Mouse (Mus musculus) megakaryocyte, adult 5-6 weeks (primary cell): ENCODE measurements around the gene Gm8050. TPM values are rescaled to one million over a fixed set of nuclear protein-coding genes. Genes with fewer than 3 reads are reported as not detected.
"Not testable (repeated sequence)": the region's sequence is repeated elsewhere in the genome, so short reads cannot be mapped to it uniquely, and the experiment has no call there.

ENCODE experiments used
- ATAC-seq: 2 replicates; pipeline ENCODE4 v1.8.0; 2016; ENCODE audit warnings: mild to moderate bottlenecking, inconsistent platforms; ENCODE audit not compliant: poor library complexity, severe bottlenecking
- total RNA-seq, 2 experiments: library from RNA; stranded (forward) in 1 of 2; stranded (reverse) in 1 of 2; fragments of 153-499, 151-499 nt in 1 of 2; fragments of 221-1000, 200-1000 nt in 1 of 2; gene quantifications; 2 replicates each; pipeline versions ENCODE4 v1.2.3 to v1.2.4; 2015 to 2017

Gene Gm8050
- not detected in 2 replicates for total RNA-seq (2015)
- not detected in 2 replicates for total RNA-seq (2017)

- not testable (repeated sequence) for ATAC-seq
Observed at GRCm38 (mm10) chr14:6720151-6720550, at the start of gene Gm8050. TSS of gene Gm8050 (minus strand) at chr14:6720251.

DNA sequence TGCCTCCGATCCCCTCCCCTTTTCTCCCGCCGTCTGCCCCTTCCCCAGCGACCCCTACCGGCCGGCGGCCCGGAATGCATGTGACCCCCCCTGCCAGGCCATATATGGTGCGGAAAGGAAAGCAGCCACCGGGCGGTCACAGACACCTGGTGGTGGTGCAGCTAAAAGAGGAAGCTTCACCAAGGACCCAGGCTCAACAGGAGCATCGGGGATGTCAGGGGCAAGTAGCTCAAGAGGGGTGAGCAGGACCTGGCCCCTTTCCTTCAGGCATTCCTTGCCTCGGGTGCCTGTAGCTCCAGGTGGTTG lies 37.1 kb upstream of the Gm8050 start:
- not testable (repeated sequence) for ATAC-seq

DNA sequence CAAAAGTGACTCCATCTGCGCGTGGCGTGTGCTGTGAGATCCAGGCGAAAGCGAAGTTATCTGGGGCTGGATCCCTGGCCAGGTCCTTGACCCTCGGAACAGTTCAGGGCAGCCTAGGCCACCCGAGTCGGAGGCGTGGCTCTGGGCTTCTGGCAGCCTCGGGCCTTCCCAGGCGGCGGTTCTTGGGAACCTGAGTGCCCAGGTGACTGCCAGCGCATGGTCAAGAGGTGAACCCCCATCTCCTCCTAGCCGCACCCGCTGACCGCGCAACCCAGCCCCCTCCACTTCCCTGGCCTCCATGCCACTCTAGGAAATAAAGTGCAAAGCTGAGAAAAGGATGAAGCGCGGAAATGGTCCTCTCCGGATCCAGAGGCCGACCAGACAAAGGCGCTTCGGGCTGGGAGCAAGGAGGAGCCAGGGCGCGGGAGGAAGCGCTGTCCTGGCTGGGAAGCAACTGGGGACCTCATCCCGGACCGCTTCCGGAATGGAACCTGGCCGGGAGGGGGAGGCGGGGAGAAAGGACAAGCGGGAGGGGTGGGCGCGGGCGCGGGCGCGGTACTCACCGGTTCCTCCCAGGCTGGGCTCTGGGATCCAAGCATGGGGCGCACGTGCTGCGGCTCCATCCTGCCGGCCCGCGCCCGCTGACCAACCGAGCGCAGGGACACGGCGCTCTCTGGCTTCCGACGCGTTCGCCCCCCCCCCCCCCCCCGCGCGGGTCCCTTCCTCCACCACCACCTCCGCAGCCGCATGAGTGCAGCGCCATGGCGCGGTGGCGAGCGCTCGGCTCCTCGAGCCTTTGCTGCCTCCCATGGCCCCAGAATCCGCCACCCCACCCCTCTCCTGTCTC lies 36.6 kb upstream of the Gm8050 start:
- ATAC-seq, result not testable (repeated sequence)

DNA sequence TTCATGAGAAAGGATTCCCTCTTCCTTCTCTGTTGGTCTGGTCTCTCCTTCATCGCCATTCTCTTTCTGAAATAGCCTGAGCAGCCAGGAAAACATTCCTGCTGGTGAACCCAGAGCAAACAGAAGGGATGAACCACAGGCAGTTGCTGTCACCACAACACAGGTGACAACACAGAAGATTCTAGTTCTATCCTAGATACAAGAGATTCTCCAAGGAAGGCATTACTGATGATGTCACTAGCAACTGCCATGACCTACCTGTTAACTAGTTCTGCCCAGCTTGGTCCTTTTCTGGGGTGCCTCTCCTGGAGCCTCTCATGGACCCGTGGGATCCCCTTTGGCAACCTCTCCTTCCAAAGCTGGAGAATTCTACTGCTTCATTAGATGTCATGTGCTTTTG lies 22.2 kb upstream of the Gm8050 start, which contains the start of gene Gm3636:
Gene Gm3636, minus strand, starts transcription at position 101 of the 400 bp plus-strand sequence.
- ATAC-seq, result not testable (repeated sequence)

DNA sequence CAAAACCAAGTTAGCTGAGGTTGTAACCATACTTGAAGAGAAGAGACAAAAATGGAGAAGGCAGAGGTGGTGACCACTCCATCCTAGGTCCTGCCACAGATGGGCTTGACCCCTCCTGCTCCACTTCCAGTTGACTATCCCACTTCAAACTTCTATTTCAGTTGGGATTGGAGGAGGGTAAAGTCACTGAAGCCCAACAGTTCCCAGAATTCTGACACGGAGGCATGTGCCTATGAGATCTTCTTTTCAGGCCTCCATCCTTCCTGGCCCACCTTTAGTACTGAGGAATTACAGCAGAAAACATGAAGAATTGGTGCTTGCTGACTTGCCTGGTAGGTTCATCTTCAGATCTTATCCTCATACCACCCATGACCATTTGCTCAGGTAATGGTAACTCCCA lies 36.0 kb downstream of the Gm8050 start, which contains the start of gene Gm10251:
Gene Gm10251, minus strand, starts transcription at position 101 of the 400 bp plus-strand sequence.
- not testable (repeated sequence) for ATAC-seq

Other genes with a start within 250 kb of the Gm8050 start
- not detected in 2 replicates for gene Gm8356, start 183.0 kb downstream of the Gm8050 start, total RNA-seq (2015)
- not detected in 2 replicates for gene Gm8356, start 183.0 kb downstream of the Gm8050 start, total RNA-seq (2017)
- not detected in 2 replicates for gene Gm3629, start 129.6 kb downstream of the Gm8050 start, total RNA-seq (2015)
- not detected in 2 replicates for gene Gm3629, start 129.6 kb downstream of the Gm8050 start, total RNA-seq (2017)
- not detected in 2 replicates for gene Gm3460, start 97.8 kb downstream of the Gm8050 start, total RNA-seq (2015)
- not detected in 2 replicates for gene Gm3460, start 97.8 kb downstream of the Gm8050 start, total RNA-seq (2017)
- not detected in 2 replicates for gene Gm10251, start 36.1 kb downstream of the Gm8050 start, total RNA-seq (2015)
- not detected in 2 replicates for gene Gm10251, start 36.1 kb downstream of the Gm8050 start, total RNA-seq (2017)
- 0.50 TPM in 1 of 2 replicates, not detected in the other for gene Gm3636, start 22.1 kb upstream of the Gm8050 start, total RNA-seq (2015)
- gene Gm3636, start 22.1 kb upstream of the Gm8050 start, total RNA-seq (2017), result not detected in 2 replicates
- gene Gm8362, start 54.2 kb upstream of the Gm8050 start, total RNA-seq (2015), result not detected in 2 replicates
- gene Gm8362, start 54.2 kb upstream of the Gm8050 start, total RNA-seq (2017), result not detected in 2 replicates
- not detected in 2 replicates for gene Gm3642, start 120.1 kb upstream of the Gm8050 start, total RNA-seq (2015)
- gene Gm3642, start 120.1 kb upstream of the Gm8050 start, total RNA-seq (2017), result not detected in 2 replicates
- not detected in 2 replicates for gene Gm3667, start 169.7 kb upstream of the Gm8050 start, total RNA-seq (2015)
- not detected in 2 replicates for gene Gm3667, start 169.7 kb upstream of the Gm8050 start, total RNA-seq (2017)